Mouse (Mus musculus): ENCODE measurements at regions not wholly inside any gene's neighbourhood (a gene's known extent, or its start where the extent isn't known, plus 50 kb on each side); places are given as distances from the start of the nearest gene placed in this dataset.

GRCm38 (mm10) chr10:39218151-39218550 is 54.6 kb upstream of the Ccn6 start:
- DNase-seq (ENCODE audit: low spot score): no peak

GRCm38 (mm10) chr10:39216142-39216904 is 52.7 kb upstream of the Ccn6 start:
- DNase-seq (ENCODE audit: low spot score): no peak

- DNase-seq (ENCODE audit: low spot score): no peak
Observed at GRCm38 (mm10) chr10:39214563-39214962, 51.0 kb upstream of the Ccn6 start.

Data from left cerebral cortex, adult 11 months (tissue).